Comparison of ENCODE assay signal across 18 mouse cellular contexts in the genomic region with DNA sequence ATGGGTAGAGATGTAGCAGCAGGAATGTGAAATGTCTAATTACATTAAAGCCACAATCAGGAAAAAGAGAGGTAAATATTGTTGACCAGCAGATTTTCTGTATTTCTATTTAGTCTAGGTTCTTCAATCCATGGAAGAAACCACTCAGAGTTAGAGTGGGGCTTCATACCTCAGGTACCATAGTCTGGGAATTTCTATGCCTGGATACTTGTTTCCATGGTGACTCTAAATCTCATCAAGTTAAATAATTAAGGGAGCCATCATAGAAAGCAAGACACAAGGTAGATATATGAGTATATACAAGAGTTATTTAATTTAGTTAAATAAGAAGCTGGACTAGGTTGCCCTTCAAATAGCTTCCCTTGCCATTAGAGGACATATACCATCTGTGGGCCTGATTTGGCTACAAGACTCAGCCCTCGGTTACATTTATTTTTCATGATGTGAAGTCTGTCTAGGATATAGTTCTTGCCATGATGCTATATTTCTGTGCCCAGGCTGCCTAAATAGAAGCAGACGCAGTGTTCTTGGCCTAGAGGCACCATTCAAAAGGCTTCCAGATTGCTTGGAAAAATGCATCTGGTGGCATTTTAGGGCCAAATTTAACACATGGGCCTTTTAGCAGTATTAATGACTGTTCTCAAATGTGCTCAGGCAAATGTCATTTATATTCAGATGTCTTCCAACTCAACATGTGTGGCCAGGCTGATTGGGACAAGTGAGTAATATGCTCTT.
A peak's percentile ranks its signal among the peaks of the same experiment; 100 is the strongest.
DNase-seq lines count a peak whose midpoint lies in the region; ATAC-seq lines count a peak whose summit lies in the region.
"Had no signal": no experiment of that assay in that cellular context is flagged by ENCODE, and none has a peak within 500 bp of the region (broad histone marks: within the 10 kb centered on the region; RNA-seq: fewer than 3 reads in every experiment).

No protein-coding gene starts in this region.

- no peaks in the 10 kb centered on the region for H3K4me1 ChIP-seq in forebrain, embryonic 16.5 days (replicated peaks; ENCODE audit: control insufficient read depth, insufficient read depth, low read length)
- no peaks in the 10 kb centered on the region for H3K4me1 ChIP-seq in kidney, embryonic 16.5 days (ENCODE audit: insufficient read depth, low read length)
- H3K4me1 ChIP-seq: hindbrain, embryonic 12.5 days; limb, embryonic 15.5 days; midbrain, embryonic 15.5 days; neural tube, embryonic 12.5 days had no signal

- no peak overlapping the region for H3K9ac ChIP-seq in forebrain, embryonic 16.5 days (replicated peaks; ENCODE audit: low read depth, low read length)
- no peak overlapping the region for H3K9ac ChIP-seq in kidney, embryonic 16.5 days (replicated peaks; ENCODE audit: low read length)
- H3K9ac ChIP-seq: hindbrain, embryonic 12.5 days; limb, embryonic 15.5 days; midbrain, embryonic 15.5 days; neural tube, embryonic 12.5 days had no signal

- WGBS in forebrain, embryonic 16.5 days = 61% methylated on average over 2 of the region's 2 CpGs
- WGBS in kidney, embryonic 16.5 days = 95% methylated on average over 2 of the region's 2 CpGs

- intact Hi-C loops in left cerebral cortex, postnatal 4 days (cut with DNase I) = no loop called here

- no peaks in the 10 kb centered on the region for H3K36me3 ChIP-seq in forebrain, embryonic 16.5 days (ENCODE audit: control insufficient read depth, insufficient read depth)
- H3K36me3 ChIP-seq in kidney, embryonic 16.5 days (ENCODE audit: insufficient read depth, low read length) = no peaks in the 10 kb centered on the region
- H3K36me3 ChIP-seq: hindbrain, embryonic 12.5 days; limb, embryonic 15.5 days; midbrain, embryonic 15.5 days; neural tube, embryonic 12.5 days had no signal

- no peak overlapping the region for H3K4me3 ChIP-seq in forebrain, embryonic 16.5 days (replicated peaks; ENCODE audit: low read length)
- no peak overlapping the region for H3K4me3 ChIP-seq in kidney, embryonic 16.5 days (ENCODE audit: low read length)
- H3K4me3 ChIP-seq: hindbrain, embryonic 12.5 days; limb, embryonic 15.5 days; midbrain, embryonic 15.5 days; neural tube, embryonic 12.5 days had no signal

- H3K27ac ChIP-seq in forebrain, embryonic 16.5 days (ENCODE audit: low read length) = no peak overlapping the region
- H3K27ac ChIP-seq in kidney, embryonic 16.5 days (ENCODE audit: low read length) = no peak overlapping the region
- H3K27ac ChIP-seq: hindbrain, embryonic 12.5 days; limb, embryonic 15.5 days; macrophage; midbrain, embryonic 15.5 days; neural tube, embryonic 12.5 days had no signal

- DNase-seq in left cerebral cortex, postnatal 4 days = peak; percentile 24
- DNase-seq in left cerebral cortex, adult 11 months (ENCODE audit: low spot score) = no peak
- DNase-seq in cerebellum, adult 18-20 months = peak; percentile 20 to 32
- peak; percentile 49 to 92 for DNase-seq in layer of hippocampus, postnatal 14 days (ENCODE audit: low spot score in 2 of 2)
- no peak for DNase-seq in lung, adult 18-20 months
- no peak for DNase-seq in natural killer cell, adult 2 months (ENCODE audit: low spot score in 2 of 2)
- DNase-seq: gastrocnemius, postnatal 25 days; kidney, adult 11 months; kidney, postnatal 25 days; lung, adult 2 months; thymus, adult 18-20 months had no signal

- no peak overlapping the region for H3K4me2 ChIP-seq in forebrain, embryonic 16.5 days (ENCODE audit: low read length)
- H3K4me2 ChIP-seq in kidney, embryonic 16.5 days (replicated peaks; ENCODE audit: low read depth, low read length) = no peak overlapping the region
- H3K4me2 ChIP-seq: hindbrain, embryonic 12.5 days; limb, embryonic 15.5 days; midbrain, embryonic 15.5 days; neural tube, embryonic 12.5 days had no signal

- ATAC-seq in forebrain, embryonic 16.5 days = peak; percentile 92
- no peak for ATAC-seq in kidney, embryonic 16.5 days (ENCODE audit: low FRiP score, low TSS enrichment)
- ATAC-seq: midbrain, embryonic 15.5 days had no signal

- H3K27me3 ChIP-seq in forebrain, embryonic 16.5 days (replicated peaks; ENCODE audit: control insufficient read depth, insufficient read depth, low read length) = no peaks in the 10 kb centered on the region
- H3K27me3 ChIP-seq in kidney, embryonic 16.5 days (ENCODE audit: insufficient read depth, low read length) = no peaks in the 10 kb centered on the region
- H3K27me3 ChIP-seq: hindbrain, embryonic 12.5 days; limb, embryonic 15.5 days; midbrain, embryonic 15.5 days; neural tube, embryonic 12.5 days had no signal

- H3K9me3 ChIP-seq in forebrain, embryonic 16.5 days (ENCODE audit: control insufficient read depth, low read length) = no peaks in the 10 kb centered on the region
- no peaks in the 10 kb centered on the region for H3K9me3 ChIP-seq in kidney, embryonic 16.5 days (ENCODE audit: low read length)
- H3K9me3 ChIP-seq: hindbrain, embryonic 12.5 days; limb, embryonic 15.5 days; midbrain, embryonic 15.5 days; neural tube, embryonic 12.5 days had no signal

Comparison
In these comparisons a context has a peak if more than half of its experiments do, and no peak if none do; other contexts are left out.
1. DNase-seq: peak in left cerebral cortex, postnatal 4 days (single experiment), cerebellum, adult 18-20 months (2 of 2) and layer of hippocampus, postnatal 14 days (2 of 2); none in left cerebral cortex, adult 11 months (single experiment), lung, adult 18-20 months (0 of 2) and natural killer cell, adult 2 months (0 of 2).